Mouse (Mus musculus) spleen, postnatal 10 days (tissue): Measurements from ENCODE around the gene Olfr152.

Experiments
- DNase-seq, 2 experiments: peaks; one replicate each; pipeline ENCODE4 v3.0.0; 2021 to 2022; ENCODE audit warnings: low spot score in 2 of 2

Olfr152 gene

GRCm38 (mm10) chr2:87779183-87779582, at the start of gene Olfr152:
TSS of gene Olfr152 (plus strand) at chr2:87779483.
- DNase-seq = no peak

GRCm38 (mm10) chr2:87739878-87740277, 39.4 kb upstream of the Olfr152 start, which contains the start of gene Olfr1138:
TSS of gene Olfr1138 (minus strand) at chr2:87739978.
- no peak for DNase-seq

GRCm38 (mm10) chr2:87743452-87743851, 35.8 kb upstream of the Olfr152 start, which contains the start of gene Olfr1140:
TSS of gene Olfr1140 (plus strand) at chr2:87743752.
- no peak for DNase-seq

- DNase-seq = no peak
Observed at GRCm38 (mm10) chr2:87753891-87754290, 25.4 kb upstream of the Olfr152 start, which contains the start of gene Olfr1141. TSS of gene Olfr1141 (minus strand) at chr2:87753991.

- DNase-seq = no peak
Observed at GRCm38 (mm10) chr2:87776143-87776542, 3.1 kb upstream of the Olfr152 start.

- no peak for DNase-seq
Observed at GRCm38 (mm10) chr2:87800292-87800691, 21.0 kb downstream of the Olfr152 start, which contains the start of gene Olfr1143. TSS of gene Olfr1143 (plus strand) at chr2:87800592.

GRCm38 (mm10) chr2:87809522-87809921, 30.2 kb downstream of the Olfr152 start, which contains the start of gene Olfr1145:
TSS of gene Olfr1145 (plus strand) at chr2:87809822.
- DNase-seq = no peak

- DNase-seq = no peak
Observed at GRCm38 (mm10) chr2:87830233-87830632, 51.0 kb downstream of the Olfr152 start, which contains the start of gene Olfr1148. TSS of gene Olfr1148 (plus strand) at chr2:87830533.
